Mouse (Mus musculus) T-cell, adult 2 months (primary cell): Measurements from ENCODE around the gene Nufip1.
A peak's percentile ranks its signal among the peaks of the same experiment; 100 is the strongest.

Experiments used
- DNase-seq: peaks from one replicate; pipeline ENCODE4 v3.0.0; 2022; ENCODE audit warnings: low spot score

The Nufip1 gene

GRCm38 (mm10) chr14:76110396-76111221 lies at the start of gene Nufip1, which contains the start of gene Gpalpp1:
Gene Nufip1, plus strand, starts transcription at chr14:76110891.
Gene Gpalpp1, minus strand, starts transcription at chr14:76110760.
- DNase-seq, result peak; percentile 91

- DNase-seq, result no peak
Measured at GRCm38 (mm10) chr14:76067237-76067636, 43.5 kb upstream of the Nufip1 start.

GRCm38 (mm10) chr14:76068296-76068695 lies 42.4 kb upstream of the Nufip1 start:
- no peak for DNase-seq

- DNase-seq, result no peak
Measured at GRCm38 (mm10) chr14:76069296-76069695, 41.4 kb upstream of the Nufip1 start.

- no peak for DNase-seq
Measured at GRCm38 (mm10) chr14:76072626-76073025, 38.1 kb upstream of the Nufip1 start.

GRCm38 (mm10) chr14:76074206-76074605 lies 36.5 kb upstream of the Nufip1 start:
- no peak for DNase-seq

- DNase-seq, result no peak
Measured at GRCm38 (mm10) chr14:76075721-76076120, 35.0 kb upstream of the Nufip1 start.

- no peak for DNase-seq
Measured at GRCm38 (mm10) chr14:76076602-76077001, 34.1 kb upstream of the Nufip1 start.

GRCm38 (mm10) chr14:76077088-76077491 lies 33.6 kb upstream of the Nufip1 start:
- DNase-seq, result peak; percentile 3

GRCm38 (mm10) chr14:76081451-76081850 lies 29.2 kb upstream of the Nufip1 start:
- no peak for DNase-seq

GRCm38 (mm10) chr14:76082086-76082636 lies 28.5 kb upstream of the Nufip1 start:
- DNase-seq, result no peak

GRCm38 (mm10) chr14:76084188-76084587 lies 26.5 kb upstream of the Nufip1 start:
- DNase-seq, result no peak

GRCm38 (mm10) chr14:76097244-76097643 lies 13.4 kb upstream of the Nufip1 start:
- DNase-seq, result no peak

- DNase-seq, result no peak
Measured at GRCm38 (mm10) chr14:76097815-76098214, 12.9 kb upstream of the Nufip1 start.

- no peak for DNase-seq
Measured at GRCm38 (mm10) chr14:76099543-76099942, 11.1 kb upstream of the Nufip1 start.

GRCm38 (mm10) chr14:76115744-76116143 lies 5.1 kb downstream of the Nufip1 start:
- DNase-seq, result no peak

- DNase-seq, result no peak
Measured at GRCm38 (mm10) chr14:76118963-76119362, 8.3 kb downstream of the Nufip1 start.

- no peak for DNase-seq
Measured at GRCm38 (mm10) chr14:76120472-76120871, 9.8 kb downstream of the Nufip1 start.

GRCm38 (mm10) chr14:76121901-76122662 lies 11.4 kb downstream of the Nufip1 start:
- peak; percentile 16 for DNase-seq

GRCm38 (mm10) chr14:76122663-76123058 lies 12.0 kb downstream of the Nufip1 start:
- DNase-seq, result no peak

- DNase-seq, result no peak
Measured at GRCm38 (mm10) chr14:76127311-76127710, 16.6 kb downstream of the Nufip1 start.

GRCm38 (mm10) chr14:76128174-76128573 lies 17.5 kb downstream of the Nufip1 start:
- DNase-seq, result no peak

GRCm38 (mm10) chr14:76134975-76135374 lies 24.3 kb downstream of the Nufip1 start:
- DNase-seq, result no peak
